Mouse (Mus musculus) heart, embryonic 10.5 days (tissue): ENCODE measurements around the gene Fsd1l. TPM values are rescaled to one million over a fixed set of nuclear protein-coding genes. Genes with fewer than 3 reads are reported as not detected.

Source experiments
- DNase-seq: peaks from one replicate; pipeline ENCODE4 v3.0.0-alpha.2; 2017; ENCODE audit warnings: low spot score
- H3K27ac ChIP-seq: fragments of 300-500 bp; sonication (generic); 2 replicates; pipeline ENCODE4 v1.5.1; 2016; ENCODE audit warnings: mild to moderate bottlenecking
- H3K27me3 ChIP-seq: fragments of 300-500 bp; sonication (generic); 2 replicates; pipeline ENCODE4 v1.6.1; 2016; ENCODE audit warnings: mild to moderate bottlenecking; ENCODE audit not compliant: poor library complexity, insufficient read depth, severe bottlenecking
- H3K36me3 ChIP-seq: fragments of 300-500 bp; sonication (generic); 2 replicates; pipeline ENCODE4 v1.6.1; 2016; ENCODE audit warnings: mild to moderate bottlenecking, moderate library complexity
- H3K4me1 ChIP-seq: fragments of 300-500 bp; sonication (generic); 2 replicates; pipeline ENCODE4 v1.6.1; 2016; ENCODE audit warnings: mild to moderate bottlenecking
- H3K4me3 ChIP-seq: fragments of 300-500 bp; sonication (generic); 2 replicates; pipeline ENCODE4 v1.5.1; 2016; ENCODE audit warnings: mild to moderate bottlenecking, moderate library complexity
- H3K9me3 ChIP-seq: fragments of 300-500 bp; sonication (generic); 2 replicates; pipeline ENCODE4 v1.6.1; 2016; ENCODE audit warnings: mild to moderate bottlenecking, moderate library complexity
- WGBS: fragments of 180-500 bp; shearing (Covaris S2); methylation state at CpG from one replicate; pipeline ENCODE4 v1.1.7; 2016; 5-methylcytosine and 5-hydroxymethylcytosine counted together
- polyA plus RNA-seq: library from polyadenylated mRNA; unstranded; fragments of >200 nt; fragmentation: Nextera tagmentation; extraction: Ambion mirVana; gene quantifications from 2 replicates; pipeline ENCODE4 v1.2.1, GENCODE M21; 2016

Gene Fsd1l
- polyA plus RNA-seq, 1 experiment from 2014 or later = 11.4 TPM

DNA sequence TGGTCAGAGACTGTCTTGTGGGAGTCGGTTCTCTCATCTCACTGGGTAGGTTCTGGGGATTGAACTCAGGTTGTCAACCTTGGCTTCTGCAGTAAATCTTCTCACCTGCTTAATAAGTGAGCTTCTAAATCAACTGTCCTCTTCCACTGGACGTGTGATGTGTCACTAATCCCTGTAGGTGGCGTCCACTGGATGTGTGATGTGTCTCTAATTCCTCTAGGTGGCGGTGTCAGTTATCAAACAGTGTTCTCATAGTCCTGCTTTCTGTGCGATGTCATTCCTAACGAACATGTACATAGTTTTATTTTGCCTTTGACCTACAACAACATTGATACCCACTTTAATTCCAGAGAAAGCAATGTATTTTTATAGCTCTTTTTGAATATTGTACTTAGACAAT lies 30.8 kb upstream of the Fsd1l start:
- Histone ChIP-seq H3K27me3 (no peaks in the 10 kb centered on the region), H3K4me3 (no peak overlapping the region), H3K27ac (no peak overlapping the region), H3K4me1 (no peaks in the 10 kb centered on the region), H3K36me3 (no peaks in the 10 kb centered on the region), H3K9me3 (no peaks in the 10 kb centered on the region)
- WGBS = 50% methylated on average over 6 of the region's 6 CpGs
- DNase-seq = no peak

DNA sequence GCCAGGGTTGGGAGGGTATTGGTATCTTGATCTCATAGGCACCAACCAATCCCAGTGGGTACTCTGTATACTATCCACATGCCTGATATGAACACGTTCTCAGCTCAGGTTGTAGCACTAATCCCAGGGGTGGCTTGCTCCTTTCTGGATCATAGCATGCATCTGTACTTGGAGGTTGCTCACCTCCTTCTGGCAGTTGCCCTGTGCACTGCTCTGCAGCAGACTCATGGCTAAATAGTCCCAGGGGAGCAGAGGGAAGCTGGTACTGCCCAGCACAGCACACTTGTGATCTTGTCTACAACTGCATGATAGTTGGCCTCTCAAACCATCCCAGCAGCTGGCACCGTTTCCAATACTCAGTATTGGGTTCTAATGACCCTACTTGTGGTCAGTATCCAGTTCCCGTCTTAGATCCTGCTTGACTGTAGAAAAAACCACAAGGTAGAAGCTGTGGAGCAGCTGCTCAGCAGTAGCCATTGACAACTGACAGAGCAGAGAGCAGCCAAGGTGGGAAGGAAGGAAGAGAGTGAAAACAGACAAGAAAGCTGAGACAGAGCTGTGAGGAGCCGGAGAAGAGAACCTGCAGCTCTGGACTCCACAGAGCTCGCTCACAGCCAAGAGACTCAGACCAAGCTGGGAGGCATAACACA lies 16.6 kb upstream of the Fsd1l start:
- DNase-seq = no peak
- Histone ChIP-seq H3K27ac (no peak overlapping the region), H3K4me3 (no peak overlapping the region), H3K36me3 (no peaks in the 10 kb centered on the region), H3K4me1 (no peaks in the 10 kb centered on the region), H3K27me3 (no peaks in the 10 kb centered on the region), H3K9me3 (no peaks in the 10 kb centered on the region)
- 84% methylated on average over 5 of the region's 5 CpGs for WGBS

DNA sequence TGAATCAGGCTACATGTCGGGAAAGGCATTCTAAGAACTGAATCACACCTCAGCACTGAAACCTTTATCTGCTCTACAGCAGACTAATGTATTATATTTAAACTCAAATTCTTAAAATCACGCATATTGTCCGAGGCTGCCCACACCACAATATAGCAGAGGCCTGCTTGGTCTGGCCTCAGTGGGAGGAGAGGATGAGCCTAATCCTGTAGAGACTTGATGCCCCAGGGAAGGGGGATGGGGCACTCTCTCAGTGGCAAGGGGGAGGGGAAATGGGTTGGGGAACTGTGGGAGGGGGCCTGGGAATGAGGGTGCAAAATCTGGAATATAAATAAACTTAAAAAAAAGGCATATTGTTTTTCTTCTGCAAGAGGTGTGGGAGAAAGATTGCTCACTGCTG lies 13.3 kb upstream of the Fsd1l start:
- Histone ChIP-seq H3K27me3 (no peaks in the 10 kb centered on the region), H3K9me3 (no peaks in the 10 kb centered on the region), H3K27ac (no peak overlapping the region), H3K36me3 (no peaks in the 10 kb centered on the region), H3K4me1 (0 out of 2 replicates have a peak, but pooled peaks cover 2% of the 10 kb centered on the region), H3K4me3 (no peak overlapping the region)
- no peak for DNase-seq
- WGBS = 58% methylated on average over 3 of the region's 3 CpGs

DNA sequence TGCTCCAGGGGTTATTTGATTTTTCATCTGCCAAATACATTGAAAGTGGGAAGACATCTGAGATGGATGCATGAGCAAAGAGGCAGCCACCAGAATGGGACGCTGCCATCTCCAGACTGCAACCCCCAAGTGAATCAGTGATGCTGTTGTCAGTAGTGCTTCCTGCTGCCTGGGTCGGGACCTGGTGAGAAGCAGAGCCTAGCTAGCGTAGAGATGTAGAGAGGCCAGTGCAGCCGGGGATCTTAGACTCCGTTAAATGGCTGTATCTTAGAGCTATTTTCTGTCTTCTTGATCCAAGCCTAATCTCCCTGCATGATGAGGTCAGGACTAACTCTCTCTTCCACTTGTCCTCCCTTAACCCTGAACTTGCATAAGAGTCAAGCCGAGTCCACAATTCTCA lies 11.2 kb upstream of the Fsd1l start:
- no peak overlapping the region for H3K27ac ChIP-seq

DNA sequence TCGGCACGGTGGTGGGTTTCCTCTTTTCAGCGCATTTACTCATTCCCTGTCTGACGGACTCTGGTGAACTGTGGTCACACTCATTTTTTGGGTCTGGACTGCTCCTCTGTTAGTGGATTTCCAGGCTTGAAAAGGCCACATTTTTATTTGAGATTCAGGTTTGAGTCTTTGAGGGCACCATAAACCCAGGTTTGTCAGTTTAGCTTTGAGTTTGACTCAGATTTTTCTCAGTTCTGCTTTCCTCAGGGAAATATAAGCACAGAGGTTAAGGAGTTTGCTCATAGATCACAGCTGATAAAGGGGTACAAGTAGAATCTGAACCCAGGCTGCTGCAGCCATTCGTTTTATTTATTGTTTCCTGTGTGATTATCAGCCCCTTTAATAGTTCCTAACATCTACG lies 10.2 kb upstream of the Fsd1l start:
- Histone ChIP-seq H3K27ac (no peak overlapping the region), H3K4me3 (no peak overlapping the region), H3K27me3 (no peaks in the 10 kb centered on the region), H3K9me3 (no peaks in the 10 kb centered on the region), H3K36me3 (no peaks in the 10 kb centered on the region), H3K4me1 (0 out of 2 replicates have a peak, but pooled peaks cover 2% of the 10 kb centered on the region)
- DNase-seq = no peak
- 75% methylated on average over 6 of the region's 6 CpGs for WGBS

More for the DNA sequence above, 11.2 kb upstream of the Fsd1l start:
- Histone ChIP-seq H3K4me3 (no peak overlapping the region), H3K4me1 (0 out of 2 replicates have a peak, but pooled peaks cover 2% of the 10 kb centered on the region), H3K36me3 (no peaks in the 10 kb centered on the region), H3K9me3 (no peaks in the 10 kb centered on the region), H3K27me3 (no peaks in the 10 kb centered on the region)
- no peak for DNase-seq
- 75% methylated on average over 6 of the region's 6 CpGs for WGBS

DNA sequence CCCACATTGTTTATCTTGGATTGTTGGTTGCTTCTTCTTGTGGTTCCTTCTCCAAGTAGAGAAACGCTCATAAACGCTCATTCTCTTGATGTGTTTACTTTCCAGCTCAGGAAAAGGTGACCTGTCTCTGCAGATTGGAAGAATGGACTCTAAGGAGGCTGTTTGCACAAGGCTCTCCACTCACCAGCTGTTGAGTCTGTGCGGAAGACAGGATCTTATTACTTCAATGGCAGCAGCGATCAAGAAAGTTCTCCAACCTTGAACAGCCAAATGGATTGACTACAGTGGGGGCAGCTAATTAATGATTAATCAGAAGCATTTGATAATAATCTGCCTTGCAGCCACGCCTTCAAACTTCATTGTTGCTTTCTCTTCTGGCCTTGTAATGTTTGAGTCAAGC lies 9.8 kb upstream of the Fsd1l start:
- Histone ChIP-seq H3K27ac (no peak overlapping the region), H3K36me3 (no peaks in the 10 kb centered on the region), H3K9me3 (no peaks in the 10 kb centered on the region), H3K27me3 (no peaks in the 10 kb centered on the region), H3K4me3 (no peak overlapping the region), H3K4me1 (0 out of 2 replicates have a peak, but pooled peaks cover 2% of the 10 kb centered on the region)
- DNase-seq = no peak
- WGBS = 71% methylated on average over 5 of the region's 5 CpGs

DNA sequence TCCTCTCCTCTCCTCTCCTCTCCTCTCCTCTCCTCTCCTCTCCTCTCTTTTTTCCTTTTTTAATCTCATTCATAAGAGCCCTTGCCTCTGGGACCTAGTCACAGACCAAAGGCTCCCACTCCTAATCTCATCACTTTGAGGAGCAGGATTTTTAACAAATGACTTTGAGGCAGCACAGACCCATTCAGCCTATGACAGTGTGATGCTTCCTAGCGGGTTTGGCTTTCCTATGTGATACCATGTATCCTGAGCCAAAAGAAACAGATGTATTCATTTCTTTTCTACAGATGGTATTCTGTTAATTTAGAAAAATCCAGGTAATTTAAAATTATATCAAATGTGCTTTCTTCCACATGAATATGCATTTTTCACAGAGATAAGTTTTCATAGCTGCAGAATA lies 7.6 kb upstream of the Fsd1l start:
- no peaks in the 10 kb centered on the region for H3K9me3 ChIP-seq
- no peak overlapping the region for H3K27ac ChIP-seq
- no peak for DNase-seq
- no peak overlapping the region for H3K4me3 ChIP-seq
- H3K4me1 ChIP-seq = 0 out of 2 replicates have a peak, but pooled peaks cover 2% of the 10 kb centered on the region
- peaks cover 4% of the 10 kb centered on the region; the same call in 1 of the 2 replicates for H3K27me3 ChIP-seq
- H3K36me3 ChIP-seq = no peaks in the 10 kb centered on the region
- 70% methylated on average over 1 of the region's 1 CpGs for WGBS

DNA sequence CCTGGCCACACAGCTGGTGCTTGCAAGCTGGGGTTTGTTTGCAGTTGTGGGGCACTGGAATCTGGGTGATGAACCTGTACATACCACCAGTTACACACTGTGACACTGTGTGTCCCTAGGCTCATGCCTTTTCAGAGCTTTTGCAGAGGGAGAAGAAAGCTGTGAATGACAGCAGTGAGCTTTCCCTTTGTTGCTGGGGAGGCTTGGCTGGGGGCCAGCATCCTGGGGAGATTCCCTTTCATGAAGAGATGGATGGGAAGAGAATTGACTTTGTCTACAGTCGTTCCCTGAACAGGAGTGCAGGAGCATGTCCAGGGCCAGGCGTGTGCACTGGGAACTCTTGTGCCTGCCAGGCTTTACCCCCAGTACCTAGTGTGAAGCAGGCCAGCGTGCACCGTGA lies 6.5 kb upstream of the Fsd1l start:
- 61% methylated on average over 4 of the region's 4 CpGs for WGBS
- no peak overlapping the region for H3K27ac ChIP-seq

DNA sequence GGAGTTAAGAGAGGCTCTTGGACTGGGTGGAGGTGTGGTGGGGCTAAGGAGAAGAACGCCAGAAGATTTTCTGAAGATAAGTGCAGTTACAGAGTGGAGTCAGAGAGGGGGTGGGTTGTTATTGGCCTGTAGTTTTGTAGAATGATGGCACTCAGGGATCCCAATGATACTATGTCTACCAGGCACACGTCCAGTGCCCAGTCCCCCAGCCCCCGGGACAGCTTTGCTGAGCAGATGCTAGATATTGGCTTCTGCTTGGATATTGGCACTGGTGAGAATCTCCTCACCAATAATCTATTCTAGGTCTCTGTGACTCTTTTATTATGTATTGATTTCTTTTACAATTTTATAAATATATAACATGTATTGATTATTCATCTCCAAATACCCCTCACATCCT lies 6.0 kb upstream of the Fsd1l start:
- H3K27ac ChIP-seq = no peak overlapping the region

More for the DNA sequence above, 6.5 kb upstream of the Fsd1l start:
- Histone ChIP-seq H3K4me3 (no peak overlapping the region), H3K27me3 (peaks cover 4% of the 10 kb centered on the region; the same call in 1 of the 2 replicates), H3K4me1 (0 out of 2 replicates have a peak, but pooled peaks cover 2% of the 10 kb centered on the region), H3K36me3 (no peaks in the 10 kb centered on the region), H3K9me3 (no peaks in the 10 kb centered on the region)
- no peak for DNase-seq

DNA sequence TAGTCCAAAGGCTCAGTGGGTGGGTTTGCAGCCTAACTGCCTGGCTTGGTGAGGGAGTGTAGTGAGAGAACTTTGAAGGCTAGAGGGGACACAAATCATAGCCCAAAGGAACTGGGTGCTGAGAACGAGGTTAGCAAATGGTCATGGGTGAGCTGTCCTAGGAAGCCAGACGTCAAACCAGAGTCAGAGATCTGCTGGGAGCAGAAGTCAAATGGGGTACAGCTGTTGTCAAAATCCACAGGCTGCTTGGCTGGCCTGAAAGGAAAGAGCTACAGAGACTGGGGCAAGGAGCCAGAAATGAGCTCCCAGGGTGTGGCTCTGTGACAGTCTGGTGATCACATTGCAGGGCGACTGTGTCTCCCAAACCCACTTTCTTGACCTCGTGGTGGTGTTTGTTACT lies 2.3 kb upstream of the Fsd1l start:
- Histone ChIP-seq H3K9me3 (no peaks in the 10 kb centered on the region), H3K27ac (no peak overlapping the region), H3K4me1 (peaks cover 11% of the 10 kb centered on the region; the same call in 1 of the 2 replicates), H3K4me3 (no peak overlapping the region), H3K27me3 (peaks cover 12% of the 10 kb centered on the region; the same call in 1 of the 2 replicates), H3K36me3 (no peaks in the 10 kb centered on the region)
- DNase-seq = no peak
- WGBS = 37% methylated on average over 4 of the region's 4 CpGs

More for the DNA sequence above, 6.0 kb upstream of the Fsd1l start:
- H3K9me3 ChIP-seq = no peaks in the 10 kb centered on the region
- H3K36me3 ChIP-seq = no peaks in the 10 kb centered on the region
- no peaks in the 10 kb centered on the region for H3K4me1 ChIP-seq
- no peak overlapping the region for H3K4me3 ChIP-seq
- H3K27me3 ChIP-seq = peaks cover 4% of the 10 kb centered on the region; the same call in 1 of the 2 replicates
- DNase-seq = no peak
- 79% methylated on average over 3 of the region's 3 CpGs for WGBS

DNA sequence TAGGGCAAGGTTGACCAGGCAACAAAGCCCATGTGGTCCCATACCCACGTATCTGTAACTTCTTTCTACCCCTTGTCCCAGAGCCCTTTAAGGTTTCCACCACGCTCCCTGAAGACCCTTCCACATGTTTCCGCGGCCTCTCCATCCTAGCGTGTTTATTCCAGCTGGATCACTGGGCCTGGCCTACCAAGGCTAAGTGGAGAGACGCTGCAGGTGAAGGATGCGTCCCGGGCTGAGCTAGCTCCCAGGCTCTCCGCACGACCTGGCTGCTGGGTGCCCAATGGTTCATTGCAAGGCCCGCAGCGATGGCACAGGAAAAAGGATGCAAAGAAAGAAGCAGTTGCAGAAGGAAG lies 332 bp upstream of the Fsd1l start:
- H3K27me3 ChIP-seq = peaks cover 12% of the 10 kb centered on the region; the same call in 1 of the 2 replicates
- WGBS = 10% methylated on average over 12 of the region's 12 CpGs
- peak overlapping the region; percentile 94 for H3K27ac ChIP-seq
- peak overlapping the region; percentile 94 for H3K4me3 ChIP-seq
- peaks cover 11% of the 10 kb centered on the region; the same call in 1 of the 2 replicates for H3K4me1 ChIP-seq
- no peak for DNase-seq
- H3K9me3 ChIP-seq = no peaks in the 10 kb centered on the region
- H3K36me3 ChIP-seq = no peaks in the 10 kb centered on the region

DNA sequence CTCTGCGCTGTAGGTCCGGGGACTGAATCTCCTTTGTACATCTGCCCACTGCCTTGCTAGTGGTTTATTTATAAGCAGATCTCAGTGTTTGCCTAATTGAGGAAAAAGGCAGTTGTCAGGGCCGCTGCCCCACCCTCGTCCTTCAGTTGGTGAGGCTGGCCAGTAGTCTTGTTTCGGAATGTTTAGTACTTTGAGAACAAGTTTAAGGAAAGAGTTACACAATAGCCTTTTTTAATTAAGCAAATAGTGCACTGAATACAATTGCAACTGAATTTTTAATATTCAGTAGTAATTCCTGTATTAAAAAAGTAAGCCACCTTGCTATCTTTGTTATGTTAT lies 709 bp downstream of the Fsd1l start:
- Histone ChIP-seq H3K4me3 (peak overlapping the region; percentile 94), H3K27me3 (peaks cover 12% of the 10 kb centered on the region; the same call in 1 of the 2 replicates), H3K4me1 (peaks cover 11% of the 10 kb centered on the region; the same call in 1 of the 2 replicates), H3K36me3 (no peaks in the 10 kb centered on the region), H3K9me3 (no peaks in the 10 kb centered on the region), H3K27ac (peak overlapping the region; percentile 94)
- DNase-seq = no peak
- whole genome bisulfite sequencing = 4% methylated on average over 5 of the region's 5 CpGs

DNA sequence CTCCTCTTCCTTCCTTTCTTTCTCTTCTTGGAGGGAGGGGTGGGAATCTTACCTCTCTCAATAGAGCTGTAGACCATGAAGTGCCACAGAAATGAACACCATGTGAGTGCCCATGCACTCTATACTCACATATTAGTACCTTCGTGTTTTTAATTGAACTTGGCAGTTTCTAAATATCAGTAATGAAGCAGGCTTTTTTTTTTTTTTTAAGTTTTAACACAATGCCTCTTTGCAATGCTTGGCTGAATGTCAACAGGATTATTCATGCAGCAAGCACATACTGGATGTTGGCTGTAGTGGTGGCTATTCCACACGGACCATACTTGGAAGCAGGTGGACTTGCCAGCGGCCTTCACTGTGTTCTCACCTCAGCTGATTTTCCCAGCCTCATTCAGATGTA lies 4.1 kb downstream of the Fsd1l start:
- H3K4me1 ChIP-seq = peaks cover 11% of the 10 kb centered on the region; the same call in 1 of the 2 replicates
- no peaks in the 10 kb centered on the region for H3K9me3 ChIP-seq
- no peak overlapping the region for H3K4me3 ChIP-seq
- 0 out of 2 replicates have a peak, but pooled peaks cover 3% of the 10 kb centered on the region for H3K36me3 ChIP-seq
- no peak for DNase-seq
- peaks cover 7% of the 10 kb centered on the region; the same call in 1 of the 2 replicates for H3K27me3 ChIP-seq
- H3K27ac ChIP-seq = no peak overlapping the region
- 89% methylated on average over 3 of the region's 3 CpGs for WGBS
